Mouse (Mus musculus) brain, embryonic 14.5 days (tissue): ENCODE measurements around the gene Haus4.

Source experiments
- CTCF ChIP-seq: fragments of 200-500 bp; IDR thresholded peaks from 2 replicates; pipeline ENCODE4 v1.5.1; 2012; ENCODE audit warnings: inconsistent platforms, mild to moderate bottlenecking, moderate library complexity, borderline replicate concordance; ENCODE audit not compliant: insufficient read depth, insufficient read length; ENCODE audit errors: extremely low read depth
- POLR2A ChIP-seq: fragments of 200-500 bp; IDR thresholded peaks from 2 replicates; pipeline ENCODE4 v1.6.1; 2012; ENCODE audit warnings: mild to moderate bottlenecking, inconsistent platforms, borderline replicate concordance; ENCODE audit not compliant: poor library complexity, insufficient read depth, insufficient read length, severe bottlenecking; ENCODE audit errors: extremely low read depth

DNA sequence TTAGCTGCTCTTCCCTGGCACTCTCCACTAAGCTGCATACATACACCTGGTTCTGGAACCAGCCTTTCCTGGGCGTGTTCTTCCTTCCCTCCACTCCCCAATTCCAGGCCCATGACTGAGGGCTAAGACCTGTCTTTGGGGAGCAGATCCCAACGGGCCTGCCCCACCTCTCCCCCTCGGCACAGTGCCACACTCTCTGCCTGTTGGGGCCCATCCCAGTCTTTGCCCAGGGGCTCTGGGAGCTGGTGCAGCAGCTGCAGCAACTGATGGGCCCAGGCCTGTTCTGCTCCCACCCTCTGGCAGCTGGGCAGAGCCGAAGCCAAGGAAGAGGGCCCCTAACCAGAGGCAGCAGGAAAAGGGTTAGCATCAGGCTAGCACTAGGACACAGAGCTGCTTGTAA is 19.8 kb upstream of the Haus4 start:
- TF ChIP-seq CTCF (no peak), POLR2A (no peak)
